Mouse (Mus musculus) hindbrain, postnatal 0 days (tissue): ENCODE measurements around the gene Pigw. TPM values are rescaled to one million over a fixed set of nuclear protein-coding genes. Genes with fewer than 3 reads are reported as not detected.
A peak's percentile ranks its signal among the peaks of the same experiment; 100 is the strongest.

ENCODE experiments used
- ATAC-seq: fragments of 200-750 bp; cut with Nextera tagmentation; 2 replicates; pipeline ENCODE4 v1.8.0; 2017; ENCODE audit warnings: mild to moderate bottlenecking, moderate TSS enrichment, moderate library complexity
- DNase-seq: peaks from one replicate; pipeline ENCODE4 v3.0.0-alpha.2; 2015; ENCODE audit warnings: low spot score
- H3K27ac ChIP-seq: fragments of 300-500 bp; sonication (generic); 2 replicates; pipeline ENCODE4 v1.5.1; 2014; ENCODE audit warnings: mild to moderate bottlenecking
- H3K27me3 ChIP-seq: fragments of 300-500 bp; sonication (generic); 2 replicates; pipeline ENCODE4 v1.6.1; 2014; ENCODE audit warnings: low read length, mixed read lengths; ENCODE audit not compliant: insufficient read depth
- H3K36me3 ChIP-seq: fragments of 300-500 bp; sonication (generic); 2 replicates; pipeline ENCODE4 v1.6.1; 2014; ENCODE audit warnings: low read length, mixed read lengths; ENCODE audit not compliant: insufficient read depth
- H3K4me1 ChIP-seq: fragments of 300-500 bp; sonication (generic); 2 replicates; pipeline ENCODE4 v1.6.1; 2014; ENCODE audit warnings: antibody characterized with exemption, low read length, mixed read lengths; ENCODE audit not compliant: insufficient read depth
- H3K4me2 ChIP-seq: fragments of 300-500 bp; sonication (generic); 2 replicates; pipeline ENCODE4 v1.6.1; 2014; ENCODE audit warnings: low read depth, mild to moderate bottlenecking, low read length, moderate library complexity, mixed read lengths
- H3K4me3 ChIP-seq: fragments of 300-500 bp; sonication (generic); 2 replicates; pipeline ENCODE4 v1.5.1; 2014; ENCODE audit warnings: low read length
- H3K9ac ChIP-seq: fragments of 300-500 bp; sonication (generic); replicated peaks from 2 replicates; pipeline ENCODE4 v1.6.1; 2014; ENCODE audit warnings: mild to moderate bottlenecking, low read length, moderate library complexity, mixed read lengths
- H3K9me3 ChIP-seq: fragments of 300-500 bp; sonication (generic); 2 replicates; pipeline ENCODE4 v1.6.1; 2016; ENCODE audit warnings: low read length, mixed read lengths
- CTCF ChIP-seq: IDR thresholded peaks from 2 replicates; pipeline ENCODE4 v1.5.1; 2016; ENCODE audit warnings: antibody characterized with exemption, control low read depth, low read depth
- WGBS: fragments of 180-500 bp; shearing (Covaris S2); extraction: QIAGEN DNeasy Blood & Tissue Kit; methylation state at CpG from one replicate; pipeline ENCODE4 v1.1.7; 2014; 5-methylcytosine and 5-hydroxymethylcytosine counted together
- polyA plus RNA-seq: library from polyadenylated mRNA; unstranded; fragments of >200 nt; fragmentation: Nextera tagmentation; extraction: Ambion mirVana; gene quantifications from 2 replicates; pipeline ENCODE4 v1.2.1, GENCODE M21; 2015
- total RNA-seq: library from RNA; depleted of rRNA; stranded (reverse); fragments of >200 nt; gene quantifications from 2 replicates; pipeline ENCODE4 v1.2.3, GENCODE M21; 2014; rRNA removed

The Pigw gene
- total RNA-seq (1.9 and 3.6 TPM in 2 replicates), polyA plus RNA-seq (1.5 and 1.6 TPM in 2 replicates)

DNA sequence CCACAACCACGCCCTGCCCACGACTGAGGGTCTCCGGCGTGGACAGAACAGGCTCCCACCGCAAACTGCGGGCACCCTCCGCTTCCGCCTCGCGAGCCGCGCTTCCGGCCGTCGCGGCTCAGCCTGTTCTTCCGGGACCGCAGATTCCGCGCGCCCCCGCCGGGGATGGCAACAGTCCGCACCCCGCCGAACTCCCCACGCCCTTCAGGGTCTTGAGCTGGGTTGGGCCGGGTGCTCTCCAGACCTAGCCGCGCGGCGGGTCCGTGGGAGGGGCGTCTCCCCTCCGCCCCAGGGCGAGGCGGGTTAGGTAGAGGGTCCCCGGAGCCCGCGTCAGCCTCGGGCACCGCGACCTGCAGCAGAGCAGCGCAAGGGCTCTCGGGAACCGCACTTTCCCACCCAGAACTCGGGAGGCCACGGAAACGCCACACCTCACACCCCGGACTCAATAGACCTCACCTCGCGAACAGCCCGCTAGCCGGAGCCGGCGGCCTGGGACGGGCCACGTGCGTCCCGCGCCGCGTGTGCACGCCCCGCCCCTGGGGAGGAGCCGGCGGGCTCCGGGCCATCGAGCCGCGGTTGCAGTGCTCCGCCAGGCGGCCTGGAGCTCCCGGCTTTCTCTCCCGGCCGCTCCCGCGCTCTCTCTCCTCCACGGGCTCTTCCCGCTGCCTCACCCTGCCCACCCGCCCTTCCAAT lies at the start of gene Pigw, which contains the start of gene Myo19:
Gene Pigw, minus strand, starts transcription at position 514 of the 693 bp plus-strand sequence.
Gene Myo19, plus strand, starts transcription at position 377 of the 693 bp plus-strand sequence.
- DNase-seq (peak; percentile 91), ATAC-seq (peak; percentile 94)
- Histone ChIP-seq H3K36me3 (peaks cover 12% of the 10 kb centered on the region; the same call in 1 of the 2 replicates), H3K4me1 (peaks cover 8% of the 10 kb centered on the region; the same call in 1 of the 2 replicates), H3K27me3 (no peaks in the 10 kb centered on the region), H3K4me3 (peak within 1 kb of the TSS; percentile 67), H3K4me2 (peak within 1 kb of the TSS; percentile 94), H3K9ac (peak within 1 kb of the TSS; percentile 82), H3K27ac (peak within 1 kb of the TSS; percentile 88), H3K9me3 (no peaks in the 10 kb centered on the region)
- 1% methylated on average over 65 of the region's 81 CpGs for WGBS
- TF ChIP-seq CTCF, result no peak

- Histone ChIP-seq H3K4me3 (no peak overlapping the region), H3K27me3 (peaks cover 3% of the 10 kb centered on the region; the same call in 1 of the 2 replicates), H3K9ac (no peak overlapping the region), H3K4me2 (no peak overlapping the region), H3K4me1 (no peaks in the 10 kb centered on the region), H3K36me3 (no peaks in the 10 kb centered on the region), H3K9me3 (no peaks in the 10 kb centered on the region), H3K27ac (no peak overlapping the region)
- DNase-seq, result no peak
- WGBS, result 89% methylated on average over 8 of the region's 8 CpGs
- no peak for ATAC-seq
- TF ChIP-seq CTCF, result no peak
These were observed 40.9 kb upstream of the Pigw start for GRCm38 (mm10) chr11:84920981-84921380.

DNA sequence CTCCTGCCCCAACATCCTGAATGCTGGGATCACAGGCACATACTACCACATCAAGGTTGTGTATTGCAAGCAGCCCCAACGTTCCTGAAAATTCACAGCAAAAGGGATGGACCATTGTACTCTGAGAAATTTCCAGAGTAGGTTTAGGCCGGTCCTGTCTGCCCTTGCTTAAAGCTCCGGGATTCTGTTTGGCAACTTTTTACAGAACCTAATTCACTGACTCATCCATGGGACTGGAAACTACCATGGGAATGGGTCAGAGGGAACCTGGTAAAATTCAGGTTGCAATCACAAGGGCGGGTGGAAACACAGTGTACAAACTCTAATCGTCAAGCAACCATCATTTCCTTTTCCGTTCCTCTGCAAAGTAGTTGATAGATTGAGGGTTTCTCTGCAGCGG lies 39.9 kb upstream of the Pigw start:
- no peak for TF ChIP-seq CTCF
- no peaks in the 10 kb centered on the region for H3K9me3 ChIP-seq
- 76% methylated on average over 7 of the region's 7 CpGs for WGBS
- no peak overlapping the region for H3K4me2 ChIP-seq
- H3K27me3 ChIP-seq, result peaks cover 3% of the 10 kb centered on the region; the same call in 1 of the 2 replicates
- H3K27ac ChIP-seq, result no peak overlapping the region
- H3K9ac ChIP-seq, result no peak overlapping the region
- ATAC-seq (no peak), DNase-seq (no peak)
- no peaks in the 10 kb centered on the region for H3K4me1 ChIP-seq
- no peak overlapping the region for H3K4me3 ChIP-seq
- H3K36me3 ChIP-seq, result no peaks in the 10 kb centered on the region

DNA sequence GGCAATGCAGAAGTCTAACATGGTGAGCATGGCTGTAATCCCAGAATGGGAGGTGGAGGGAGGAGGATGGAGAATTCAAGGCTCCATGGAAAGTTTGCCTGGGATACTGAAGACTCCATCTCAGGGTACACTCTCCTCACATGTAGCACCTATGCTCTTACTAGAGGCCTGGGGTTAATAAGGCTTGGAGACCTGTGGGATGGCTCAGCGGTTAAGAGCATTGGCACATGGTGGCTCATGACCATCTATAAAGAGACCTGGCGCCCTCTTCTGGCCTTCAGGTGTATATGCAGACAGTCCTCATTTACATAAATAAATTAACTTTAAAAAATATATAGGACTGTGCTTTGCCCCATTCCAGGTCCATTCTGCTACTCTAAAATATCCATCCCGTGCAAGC lies 39.2 kb upstream of the Pigw start:
- H3K27me3 ChIP-seq, result peaks cover 3% of the 10 kb centered on the region; the same call in 1 of the 2 replicates
- DNase-seq (peak; percentile 49), ATAC-seq (no peak)
- no peaks in the 10 kb centered on the region for H3K9me3 ChIP-seq
- no peak overlapping the region for H3K4me3 ChIP-seq
- no peaks in the 10 kb centered on the region; the same call in 1 of the 2 replicates for H3K36me3 ChIP-seq
- no peak overlapping the region for H3K27ac ChIP-seq
- no peaks in the 10 kb centered on the region for H3K4me1 ChIP-seq
- H3K9ac ChIP-seq, result no peak overlapping the region
- no peak overlapping the region for H3K4me2 ChIP-seq
- 38% methylated on average over 3 of the region's 3 CpGs for WGBS
- peak; percentile 58 for TF ChIP-seq CTCF

DNA sequence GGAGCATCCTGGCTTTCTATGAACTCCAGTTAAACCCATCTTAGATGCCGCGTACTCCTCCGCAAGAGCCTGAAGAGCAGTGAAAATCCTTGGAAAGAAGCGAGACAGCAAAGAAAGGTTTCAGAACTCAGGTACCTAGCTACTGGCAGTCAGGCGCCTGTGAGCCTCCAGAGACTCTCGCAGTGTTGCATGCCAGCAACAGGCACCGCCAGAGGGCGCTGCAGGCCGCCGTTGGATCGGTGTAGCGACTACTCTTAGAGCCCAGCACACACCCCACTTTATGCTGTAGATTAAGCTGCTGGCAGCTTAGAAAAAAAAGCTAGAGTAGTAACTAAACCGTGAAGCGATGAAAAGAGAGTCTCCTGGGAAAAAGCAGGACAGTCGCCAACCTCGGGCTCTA lies 38.3 kb upstream of the Pigw start:
- DNase-seq, result peak; percentile 91
- Histone ChIP-seq H3K27me3 (peaks cover 3% of the 10 kb centered on the region; the same call in 1 of the 2 replicates), H3K4me2 (peak overlapping the region; percentile 26), H3K4me3 (no peak overlapping the region), H3K36me3 (peaks cover 4% of the 10 kb centered on the region; the same call in 1 of the 2 replicates), H3K9ac (no peak overlapping the region), H3K27ac (no peak overlapping the region), H3K4me1 (no peaks in the 10 kb centered on the region), H3K9me3 (no peaks in the 10 kb centered on the region)
- 4% methylated on average over 16 of the region's 16 CpGs for WGBS
- ATAC-seq, result peak; percentile 83
- TF ChIP-seq CTCF, result peak; percentile 98

DNA sequence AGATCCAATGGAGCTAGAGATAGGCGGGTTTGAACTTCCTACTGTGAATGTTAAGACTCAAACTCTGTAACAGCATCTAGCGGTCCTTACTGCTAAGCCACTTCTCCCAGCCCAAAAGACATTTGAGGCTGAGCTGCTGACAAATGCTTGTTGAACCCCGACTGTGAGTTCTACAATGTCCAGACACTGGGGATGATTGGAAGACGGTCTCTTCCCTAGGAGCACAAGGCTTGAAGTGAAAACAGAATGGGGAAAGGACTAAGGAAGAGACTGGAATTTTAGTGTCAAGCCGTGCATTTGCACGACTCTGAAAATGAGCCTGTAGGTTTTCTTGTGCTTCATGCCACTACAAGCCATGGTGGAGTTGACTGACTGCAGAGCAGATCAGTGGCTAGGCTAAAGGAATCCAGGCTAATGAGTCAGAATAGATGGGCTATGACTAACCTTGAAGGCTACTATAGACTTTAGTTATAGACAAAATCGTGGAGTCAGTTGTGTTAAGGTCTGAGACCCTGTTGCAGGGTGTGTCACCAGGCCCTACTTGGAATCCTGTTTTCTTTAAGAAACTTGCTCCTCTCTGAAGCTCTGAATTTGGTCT lies 36.7 kb upstream of the Pigw start:
- peak overlapping the region; percentile 87 for H3K4me3 ChIP-seq
- 51% methylated on average over 7 of the region's 7 CpGs for WGBS

More for the DNA sequence above, 36.7 kb upstream of the Pigw start:
- Histone ChIP-seq H3K36me3 (peaks cover 14% of the 10 kb centered on the region), H3K9ac (peak overlapping the region; percentile 82; the same call in 1 of the 2 replicates), H3K4me2 (peak overlapping the region; percentile 91), H3K9me3 (no peaks in the 10 kb centered on the region), H3K4me1 (no peaks in the 10 kb centered on the region), H3K27ac (no peak overlapping the region; the same call in 1 of the 2 replicates), H3K27me3 (peaks cover 3% of the 10 kb centered on the region; the same call in 1 of the 2 replicates)
- DNase-seq (no peak), ATAC-seq (no peak)
- no peak for TF ChIP-seq CTCF
